Comparison of ENCODE assay signal across 8 mouse cellular contexts in genomic region chr6:67266159-67266657, GRCm38 (mm10). TPM values are rescaled to one million over a fixed set of nuclear protein-coding genes. Genes with fewer than 3 reads are reported as not detected.
DNase-seq lines count a peak whose midpoint lies in the region; ATAC-seq and TF ChIP-seq lines count a peak whose summit lies in the region.

No protein-coding gene starts in this region.

- no peak for TF ChIP-seq EP300 in heart, adult 2 months (IDR thresholded peaks at IDR 0.05; ENCODE audit: insufficient read depth, low read depth, low read length)

- WGBS in heart, adult 2 months: under 1% methylated on average over 23 of the region's 23 CpGs
- under 1% methylated on average over 23 of the region's 23 CpGs for WGBS in forebrain, postnatal 0 days
- WGBS in midbrain, embryonic 13.5 days: under 1% methylated on average over 23 of the region's 23 CpGs

- H3K36me3 ChIP-seq in heart, adult 2 months (ENCODE audit: control insufficient read depth, insufficient read depth, low read length): peaks cover 13% of the 10 kb centered on the region
- no peaks in the 10 kb centered on the region for H3K36me3 ChIP-seq in forebrain, postnatal 0 days (ENCODE audit: insufficient read depth)
- H3K36me3 ChIP-seq in midbrain, embryonic 13.5 days: no peaks in the 10 kb centered on the region

- H3K27ac ChIP-seq in heart, adult 2 months: peak overlapping the region; percentile 88
- no peak overlapping the region for H3K27ac ChIP-seq in forebrain, postnatal 0 days (ENCODE audit: low read depth, low read length)
- no peak overlapping the region for H3K27ac ChIP-seq in midbrain, embryonic 13.5 days

- H3K4me1 ChIP-seq in heart, adult 2 months (ENCODE audit: control insufficient read depth, insufficient read depth, low read length): peaks cover 7% of the 10 kb centered on the region
- peaks cover 11% of the 10 kb centered on the region for H3K4me1 ChIP-seq in forebrain, postnatal 0 days (ENCODE audit: insufficient read depth)
- H3K4me1 ChIP-seq in midbrain, embryonic 13.5 days (replicated peaks): peaks cover 29% of the 10 kb centered on the region

- H3K4me2 ChIP-seq in forebrain, postnatal 0 days (ENCODE audit: low read depth): peak overlapping the region; percentile 77
- peak overlapping the region; percentile 73 for H3K4me2 ChIP-seq in midbrain, embryonic 13.5 days (replicated peaks)

- peaks cover 2% of the 10 kb centered on the region; the same call in 1 of the 2 replicates for H3K79me2 ChIP-seq in heart, adult 2 months (replicated peaks; ENCODE audit: control insufficient read depth, insufficient read depth, low read length)

- H3K9ac ChIP-seq in heart, adult 2 months (ENCODE audit: low read depth, low read length): peak overlapping the region; percentile 43
- H3K9ac ChIP-seq in forebrain, postnatal 0 days: peak overlapping the region; percentile 58
- peak overlapping the region; percentile 64 for H3K9ac ChIP-seq in midbrain, embryonic 13.5 days (replicated peaks)

- no peak for DNase-seq in heart, adult 2 months
- no peak for DNase-seq in heart, postnatal 36 days
- peak; percentile 25 for DNase-seq in urinary bladder, postnatal 14 days (ENCODE audit: low spot score)
- no peak for DNase-seq in urinary bladder, adult 2 months (ENCODE audit: low spot score)
- DNase-seq in forebrain, postnatal 0 days: peak; percentile 35
- peak; percentile 6 to 15 for DNase-seq in left cerebral cortex, postnatal 14 days (ENCODE audit: low spot score in 2 of 2)
- no peak for DNase-seq in adrenal gland, postnatal 36 days

- ATAC-seq in forebrain, postnatal 0 days: peak; percentile 21
- ATAC-seq in midbrain, embryonic 13.5 days: no peak; the same call in 1 of the 2 replicates

- TF ChIP-seq CTCF in heart, adult 2 months (IDR thresholded peaks at IDR 0.05): no peak
- no peak for TF ChIP-seq CTCF in forebrain, postnatal 0 days (IDR thresholded peaks at IDR 0.05; ENCODE audit: low read depth)

- intact Hi-C loops in heart, adult 2 months (cut with DNase I): loop anchor here (2.0 to 10.0 kb wide), 6 partner anchors 37 to 731 kb away; partner anchors contain the start of genes Gadd45a, Gng12 and Mad2l1
- intact Hi-C loops in heart, postnatal 36 days (cut with DNase I): loop anchor here (2.0 to 10.0 kb wide), 5 partner anchors 37 to 731 kb away; partner anchors contain the start of genes Gadd45a and Mad2l1
- intact Hi-C loops in left cerebral cortex, postnatal 14 days (cut with DNase I): loop anchor here (5.0 kb wide), 2 partner anchors 99 to 229 kb away; partner anchors contain the start of gene Gadd45a

- H3K27me3 ChIP-seq in heart, adult 2 months (ENCODE audit: control insufficient read depth, insufficient read depth, low read length): no peaks in the 10 kb centered on the region
- no peaks in the 10 kb centered on the region; the same call in 1 of the 2 replicates for H3K27me3 ChIP-seq in forebrain, postnatal 0 days (ENCODE audit: insufficient read depth, low read length)
- H3K27me3 ChIP-seq in midbrain, embryonic 13.5 days: no peaks in the 10 kb centered on the region

- no peaks in the 10 kb centered on the region for H3K9me3 ChIP-seq in forebrain, postnatal 0 days (ENCODE audit: low read length)
- no peaks in the 10 kb centered on the region for H3K9me3 ChIP-seq in midbrain, embryonic 13.5 days

- H3K4me3 ChIP-seq in heart, adult 2 months: peak overlapping the region; percentile 75
- H3K4me3 ChIP-seq in forebrain, postnatal 0 days (ENCODE audit: low read depth, low read length): peak overlapping the region; percentile 99
- peak overlapping the region; percentile 100 for H3K4me3 ChIP-seq in midbrain, embryonic 13.5 days (replicated peaks)

- no peak for TF ChIP-seq POLR2A in heart, adult 2 months (IDR thresholded peaks at IDR 0.05; ENCODE audit: insufficient read depth, low read depth, low read length)

RNA-seq across cellular contexts. Expression of gene Serbp1, which starts 28.2 kb away (rescaled TPM):
- 100 to 1,000 TPM; 196 to 227 TPM for total RNA-seq in heart, adult 2 months (2021)
- 53.6 and 62.3 TPM in 2 replicates for polyA plus RNA-seq in heart, adult 2 months (2012; rRNA removed)
- total RNA-seq in heart, postnatal 36 days (2021): 100 to 1,000 TPM; 201 to 234 TPM
- 257 and 307 TPM in 2 replicates for polyA plus RNA-seq in urinary bladder, adult 2 months (2012; rRNA removed)
- 265 and 306 TPM in 2 replicates for total RNA-seq in forebrain, postnatal 0 days (2014; rRNA removed)
- polyA plus RNA-seq in forebrain, postnatal 0 days (2015; fragmentation: Nextera tagmentation; extraction: Ambion mirVana): 316 and 331 TPM in 2 replicates
- total RNA-seq in left cerebral cortex, postnatal 14 days (2021): 100 to 1,000 TPM; 209 to 215 TPM
- polyA plus RNA-seq in midbrain, embryonic 13.5 days (2015; fragmentation: Nextera tagmentation; extraction: Ambion mirVana): 316 and 320 TPM in 2 replicates
- total RNA-seq in adrenal gland, postnatal 36 days (2021): 100 to 1,000 TPM; 287 to 329 TPM

Comparison
In these comparisons a context has a peak if more than half of its experiments do, and no peak if none do; other contexts are left out.
1. DNase-seq: peak in urinary bladder, postnatal 14 days (single experiment), forebrain, postnatal 0 days (single experiment) and left cerebral cortex, postnatal 14 days (2 of 2); none in heart, adult 2 months (0 of 2), heart, postnatal 36 days (0 of 2), urinary bladder, adult 2 months (single experiment) and adrenal gland, postnatal 36 days (0 of 2).
2. Peak in every context shown above with its lines, with median percentiles within 50 percentile points of each other: H3K4me3 ChIP-seq and H3K9ac ChIP-seq.